Mouse (Mus musculus): ENCODE measurements around the gene Irf1. TPM values are rescaled to one million over a fixed set of nuclear protein-coding genes. Genes with fewer than 3 reads are reported as not detected.

The Irf1 gene
- polyA plus RNA-seq, 1 experiment, result 25.0 TPM

DNA sequence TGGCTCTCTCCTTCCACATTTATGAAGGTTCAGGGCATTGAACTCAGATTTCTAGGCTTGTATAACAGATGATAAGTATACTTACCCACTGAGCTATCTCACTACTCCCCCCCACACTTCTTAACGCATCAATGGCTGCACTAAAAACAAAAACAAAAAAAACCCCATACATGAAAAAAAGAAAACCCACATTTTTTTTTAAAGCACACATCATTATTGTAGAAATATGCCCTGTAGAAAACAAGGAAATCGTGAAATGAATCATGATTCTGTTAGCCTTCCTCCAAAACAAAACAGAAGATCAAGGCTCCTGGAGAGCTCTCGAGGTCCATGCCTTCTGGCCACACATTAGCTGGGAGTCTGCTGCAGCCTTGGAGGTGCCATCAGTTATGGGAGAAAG is 41.5 kb downstream of the Irf1 start:
- Histone ChIP-seq H3K4me3 (no peak overlapping the region), H3K27me3 (ENCODE audit: control insufficient read depth, insufficient read depth, insufficient read length) (no peaks in the 10 kb centered on the region), H3K4me2 (ENCODE audit: low read depth) (no peak overlapping the region), H3K79me2 (ENCODE audit: control insufficient read depth, insufficient read depth) (no peaks in the 10 kb centered on the region), H3K36me3 (ENCODE audit: control insufficient read depth, insufficient read depth) (no peaks in the 10 kb centered on the region), H3ac (ENCODE audit: control insufficient read depth, insufficient read length) (no peak overlapping the region)
- TF ChIP-seq MYOD1 (IDR thresholded peaks at IDR 0.05; ENCODE audit: control insufficient read depth in 1 of 3, insufficient read length in 2 of 3, low read depth in 2 of 3), result no peak
- no peak for TF ChIP-seq MYOG (IDR thresholded peaks at IDR 0.05; ENCODE audit: control insufficient read depth in 1 of 3, insufficient read depth in 1 of 3, insufficient read length in 2 of 3, low read depth in 2 of 3)
- TF ChIP-seq REST (IDR thresholded peaks at IDR 0.05; ENCODE audit: insufficient read depth, insufficient read length), result no peak
- TF ChIP-seq SRF (IDR thresholded peaks at IDR 0.05; ENCODE audit: control insufficient read depth, insufficient read length, low read depth), result no peak
- TF ChIP-seq E2F4 (IDR thresholded peaks at IDR 0.05; ENCODE audit: insufficient read depth), result no peak
- no peak for TF ChIP-seq POLR2A (IDR thresholded peaks at IDR 0.05; ENCODE audit: insufficient read length, low read depth)
- no peak for TF ChIP-seq CEBPB (IDR thresholded peaks at IDR 0.05; ENCODE audit: insufficient read depth, poor library complexity, severe bottlenecking)
- no peak for TF ChIP-seq MAX (IDR thresholded peaks at IDR 0.05; ENCODE audit: low read depth)
- TF ChIP-seq TCF12 (IDR thresholded peaks at IDR 0.05; ENCODE audit: insufficient read depth, poor library complexity, severe bottlenecking), result no peak
- TF ChIP-seq POLR2AphosphoS2 (IDR thresholded peaks at IDR 0.05; ENCODE audit: insufficient read length, low read depth), result no peak
- TF ChIP-seq USF1 (IDR thresholded peaks at IDR 0.05; ENCODE audit: low read depth), result no peak
- TF ChIP-seq TCF3 (IDR thresholded peaks at IDR 0.05; ENCODE audit: insufficient read length, low read depth), result no peak

DNA sequence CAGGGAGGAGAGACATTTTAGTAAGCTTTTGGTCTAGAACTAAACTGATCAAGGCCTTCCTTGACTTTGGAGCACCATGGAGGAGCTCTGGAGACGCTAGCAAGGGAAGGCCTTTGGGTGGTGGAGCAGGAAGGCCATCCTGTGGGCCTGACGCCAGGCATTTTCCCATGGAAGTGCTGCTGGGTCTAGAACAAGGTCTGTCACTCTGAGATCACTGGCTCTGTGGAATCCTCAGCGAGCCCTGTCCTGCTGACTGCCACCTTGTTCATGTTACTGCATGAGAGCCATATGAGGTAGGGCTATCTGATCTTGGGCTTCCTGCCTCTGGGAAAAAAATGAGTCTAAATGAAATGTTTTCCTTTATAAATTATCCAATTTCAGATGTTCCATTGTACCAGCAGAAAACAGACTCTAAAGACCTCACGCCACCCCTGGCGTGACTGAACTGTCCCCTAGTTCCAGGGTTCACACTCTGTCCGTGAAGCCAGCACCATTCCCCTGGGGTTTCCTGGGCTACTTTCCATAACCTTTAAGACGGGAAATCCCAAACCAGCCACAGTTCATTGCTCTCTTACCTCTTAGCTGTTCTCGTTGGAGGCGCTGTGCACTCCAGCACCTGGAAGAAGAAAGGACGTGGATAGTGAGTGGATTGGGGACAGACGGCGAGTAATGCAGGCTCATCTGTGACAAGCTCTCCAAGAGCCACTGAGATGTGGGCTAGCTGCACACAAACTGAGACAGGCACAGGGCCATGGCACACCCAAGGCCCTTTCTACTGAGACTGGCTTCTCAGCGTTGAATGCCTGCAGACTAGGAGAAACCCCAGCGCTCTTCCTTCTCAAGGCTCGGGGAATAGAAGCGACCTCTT is 43.4 kb downstream of the Irf1 start:
- Histone ChIP-seq H3K4me3 (no peak overlapping the region), H3K27me3 (ENCODE audit: control insufficient read depth, insufficient read depth, insufficient read length) (no peaks in the 10 kb centered on the region), H3K36me3 (ENCODE audit: control insufficient read depth, insufficient read depth) (no peaks in the 10 kb centered on the region), H3K79me2 (ENCODE audit: control insufficient read depth, insufficient read depth) (no peaks in the 10 kb centered on the region), H3ac (ENCODE audit: control insufficient read depth, insufficient read length) (no peak overlapping the region), H3K4me2 (ENCODE audit: low read depth) (no peak overlapping the region)
- TF ChIP-seq MYOD1 (IDR thresholded peaks at IDR 0.05; ENCODE audit: control insufficient read depth in 1 of 3, insufficient read length in 2 of 3, low read depth in 2 of 3), result no peak
- TF ChIP-seq E2F4 (IDR thresholded peaks at IDR 0.05; ENCODE audit: insufficient read depth), result no peak
- TF ChIP-seq TCF3 (IDR thresholded peaks at IDR 0.05; ENCODE audit: insufficient read length, low read depth), result no peak
- TF ChIP-seq CEBPB (IDR thresholded peaks at IDR 0.05; ENCODE audit: insufficient read depth, poor library complexity, severe bottlenecking), result no peak
- no peak for TF ChIP-seq POLR2AphosphoS2 (IDR thresholded peaks at IDR 0.05; ENCODE audit: insufficient read length, low read depth)

DNA sequence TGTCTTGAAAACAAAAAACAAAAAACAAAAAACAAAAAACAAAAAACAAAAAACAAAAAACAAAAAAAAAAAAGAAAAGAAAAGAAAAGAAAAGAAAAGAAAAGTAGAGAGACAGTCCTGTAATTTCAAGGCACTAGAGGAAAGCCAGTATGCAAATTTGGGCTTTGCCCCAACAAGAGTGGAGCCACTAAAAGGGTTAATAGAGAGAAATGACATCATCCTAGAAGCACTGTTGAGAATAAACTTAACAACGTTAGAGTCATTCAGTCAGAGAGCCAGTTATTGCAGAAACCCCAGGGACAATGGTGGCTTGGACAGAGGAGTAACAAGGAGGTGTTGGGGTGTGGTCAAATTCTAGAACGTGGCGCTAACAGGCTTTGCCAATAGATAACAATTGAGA is 45.0 kb downstream of the Irf1 start:
- Histone ChIP-seq H3K27me3 (ENCODE audit: control insufficient read depth, insufficient read depth, insufficient read length) (no peaks in the 10 kb centered on the region), H3K4me2 (ENCODE audit: low read depth) (no peak overlapping the region), H3K4me3 (no peak overlapping the region), H3ac (ENCODE audit: control insufficient read depth, insufficient read length) (no peak overlapping the region), H3K36me3 (ENCODE audit: control insufficient read depth, insufficient read depth) (no peaks in the 10 kb centered on the region), H3K79me2 (ENCODE audit: control insufficient read depth, insufficient read depth) (no peaks in the 10 kb centered on the region)
- TF ChIP-seq POLR2AphosphoS2 (IDR thresholded peaks at IDR 0.05; ENCODE audit: insufficient read length, low read depth) (no peak), MAX (IDR thresholded peaks at IDR 0.05; ENCODE audit: low read depth) (no peak), USF1 (IDR thresholded peaks at IDR 0.05; ENCODE audit: low read depth) (no peak), TCF12 (IDR thresholded peaks at IDR 0.05; ENCODE audit: insufficient read depth, poor library complexity, severe bottlenecking) (no peak), SRF (IDR thresholded peaks at IDR 0.05; ENCODE audit: control insufficient read depth, insufficient read length, low read depth) (no peak), MYOD1 (IDR thresholded peaks at IDR 0.05; ENCODE audit: control insufficient read depth in 1 of 3, insufficient read length in 2 of 3, low read depth in 2 of 3) (no peak), E2F4 (IDR thresholded peaks at IDR 0.05; ENCODE audit: insufficient read depth) (no peak), REST (IDR thresholded peaks at IDR 0.05; ENCODE audit: insufficient read depth, insufficient read length) (no peak), CEBPB (IDR thresholded peaks at IDR 0.05; ENCODE audit: insufficient read depth, poor library complexity, severe bottlenecking) (no peak)

DNA sequence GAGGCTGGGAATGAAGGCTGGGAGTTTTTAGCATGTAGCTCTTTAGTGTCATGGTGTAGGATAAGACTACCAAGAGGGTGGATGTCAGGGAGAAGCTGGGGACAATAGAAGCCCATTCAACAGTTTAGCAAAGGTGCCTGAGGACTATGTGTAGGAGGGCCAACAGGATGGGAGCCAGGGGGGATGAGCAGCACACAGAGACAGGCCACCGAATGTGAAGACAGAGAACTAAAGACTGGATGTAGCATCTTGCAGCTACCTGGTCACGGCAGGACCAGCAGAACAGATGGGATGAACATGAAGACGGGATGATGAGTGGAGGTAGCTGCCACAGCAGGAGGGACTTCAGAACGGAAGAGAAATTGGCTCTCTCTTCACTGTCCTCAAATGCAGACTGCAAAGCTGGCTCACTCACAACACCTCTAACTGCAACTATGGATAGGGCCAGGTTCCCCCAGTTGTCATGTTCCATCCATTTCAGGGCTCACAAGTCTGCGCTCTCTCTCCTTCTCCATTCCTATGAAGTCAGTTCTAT is 47.1 kb downstream of the Irf1 start:
- Histone ChIP-seq H3K27me3 (ENCODE audit: control insufficient read depth, insufficient read depth, insufficient read length) (no peaks in the 10 kb centered on the region), H3K4me2 (ENCODE audit: low read depth) (no peak overlapping the region), H3K79me2 (ENCODE audit: control insufficient read depth, insufficient read depth) (no peaks in the 10 kb centered on the region), H3K36me3 (ENCODE audit: control insufficient read depth, insufficient read depth) (no peaks in the 10 kb centered on the region), H3ac (ENCODE audit: control insufficient read depth, insufficient read length) (no peak overlapping the region), H3K4me3 (no peak overlapping the region)
- TF ChIP-seq TCF12 (IDR thresholded peaks at IDR 0.05; ENCODE audit: insufficient read depth, poor library complexity, severe bottlenecking) (no peak), TCF3 (IDR thresholded peaks at IDR 0.05; ENCODE audit: insufficient read length, low read depth) (no peak), POLR2A (IDR thresholded peaks at IDR 0.05; ENCODE audit: insufficient read length, low read depth) (no peak), E2F4 (IDR thresholded peaks at IDR 0.05; ENCODE audit: insufficient read depth) (no peak), MYOD1 (IDR thresholded peaks at IDR 0.05; ENCODE audit: control insufficient read depth in 1 of 3, insufficient read length in 2 of 3, low read depth in 2 of 3) (no peak), POLR2AphosphoS2 (IDR thresholded peaks at IDR 0.05; ENCODE audit: insufficient read length, low read depth) (no peak), REST (IDR thresholded peaks at IDR 0.05; ENCODE audit: insufficient read depth, insufficient read length) (no peak), USF1 (IDR thresholded peaks at IDR 0.05; ENCODE audit: low read depth) (no peak), CEBPB (IDR thresholded peaks at IDR 0.05; ENCODE audit: insufficient read depth, poor library complexity, severe bottlenecking) (no peak), SRF (IDR thresholded peaks at IDR 0.05; ENCODE audit: control insufficient read depth, insufficient read length, low read depth) (no peak), MAX (IDR thresholded peaks at IDR 0.05; ENCODE audit: low read depth) (no peak), MYOG (IDR thresholded peaks at IDR 0.05; ENCODE audit: control insufficient read depth in 1 of 3, insufficient read depth in 1 of 3, insufficient read length in 2 of 3, low read depth in 2 of 3) (no peak)

Measured in myocyte (in vitro differentiated cells).